Mouse (Mus musculus) limb, embryonic 11.5 days (tissue): ENCODE measurements around the gene Polr2h. TPM values are rescaled to one million over a fixed set of nuclear protein-coding genes. Genes with fewer than 3 reads are reported as not detected.
A peak's percentile ranks its signal among the peaks of the same experiment; 100 is the strongest.

Experiments
- ATAC-seq: fragments of 200-750 bp; cut with Nextera tagmentation; 2 replicates; pipeline ENCODE4 v1.8.0; 2017; ENCODE audit warnings: low read depth; ENCODE audit not compliant: insufficient number of reproducible peaks, low FRiP score, low TSS enrichment
- DNase-seq: peaks from one replicate; pipeline ENCODE4 v3.0.0-alpha.2; 2015; ENCODE audit warnings: low spot score
- H3K27ac ChIP-seq: fragments of 300-500 bp; sonication (generic); replicated peaks from 2 replicates; pipeline ENCODE4 v1.5.1; 2014; ENCODE audit warnings: low read depth, mild to moderate bottlenecking, low read length
- H3K27me3 ChIP-seq: fragments of 300-500 bp; sonication (generic); 2 replicates; pipeline ENCODE4 v1.6.1; 2014; ENCODE audit warnings: mild to moderate bottlenecking, low read length, mixed read lengths; ENCODE audit not compliant: control insufficient read depth, insufficient read depth
- H3K36me3 ChIP-seq: fragments of 300-500 bp; sonication (generic); 2 replicates; pipeline ENCODE4 v1.6.1; 2014; ENCODE audit warnings: mild to moderate bottlenecking, low read length, moderate library complexity, mixed read lengths; ENCODE audit not compliant: control insufficient read depth, insufficient read depth
- H3K4me1 ChIP-seq: fragments of 300-500 bp; sonication (generic); 2 replicates; pipeline ENCODE4 v1.6.1; 2014; ENCODE audit warnings: low read length, mixed read lengths; ENCODE audit not compliant: control insufficient read depth, insufficient read depth
- H3K4me2 ChIP-seq: fragments of 300-500 bp; sonication (generic); 2 replicates; pipeline ENCODE4 v1.6.1; 2014; ENCODE audit warnings: low read depth, mild to moderate bottlenecking, moderate library complexity; ENCODE audit not compliant: severe bottlenecking
- H3K4me3 ChIP-seq: fragments of 300-500 bp; sonication (generic); 2 replicates; pipeline ENCODE4 v1.5.1; 2014; ENCODE audit warnings: low read depth, low read length
- H3K9ac ChIP-seq: fragments of 300-500 bp; sonication (generic); 2 replicates; pipeline ENCODE4 v1.6.1; 2014; ENCODE audit warnings: mild to moderate bottlenecking, low read length
- H3K9me3 ChIP-seq: fragments of 300-500 bp; sonication (generic); 2 replicates; pipeline ENCODE4 v1.6.1; 2016; ENCODE audit warnings: low read length; ENCODE audit not compliant: control insufficient read depth
- WGBS: fragments of 180-500 bp; shearing (Covaris S2); extraction: QIAGEN DNeasy Blood & Tissue Kit; methylation state at CpG from one replicate; pipeline ENCODE4 v1.1.7; 2014; 5-methylcytosine and 5-hydroxymethylcytosine counted together
- polyA plus RNA-seq: library from polyadenylated mRNA; unstranded; fragments of >200 nt; fragmentation: Nextera tagmentation; extraction: Ambion mirVana; gene quantifications from 2 replicates; pipeline ENCODE4 v1.2.1, GENCODE M21; 2014

The Polr2h gene
- polyA plus RNA-seq, 1 experiment from 2014 or later: 140 TPM

DNA sequence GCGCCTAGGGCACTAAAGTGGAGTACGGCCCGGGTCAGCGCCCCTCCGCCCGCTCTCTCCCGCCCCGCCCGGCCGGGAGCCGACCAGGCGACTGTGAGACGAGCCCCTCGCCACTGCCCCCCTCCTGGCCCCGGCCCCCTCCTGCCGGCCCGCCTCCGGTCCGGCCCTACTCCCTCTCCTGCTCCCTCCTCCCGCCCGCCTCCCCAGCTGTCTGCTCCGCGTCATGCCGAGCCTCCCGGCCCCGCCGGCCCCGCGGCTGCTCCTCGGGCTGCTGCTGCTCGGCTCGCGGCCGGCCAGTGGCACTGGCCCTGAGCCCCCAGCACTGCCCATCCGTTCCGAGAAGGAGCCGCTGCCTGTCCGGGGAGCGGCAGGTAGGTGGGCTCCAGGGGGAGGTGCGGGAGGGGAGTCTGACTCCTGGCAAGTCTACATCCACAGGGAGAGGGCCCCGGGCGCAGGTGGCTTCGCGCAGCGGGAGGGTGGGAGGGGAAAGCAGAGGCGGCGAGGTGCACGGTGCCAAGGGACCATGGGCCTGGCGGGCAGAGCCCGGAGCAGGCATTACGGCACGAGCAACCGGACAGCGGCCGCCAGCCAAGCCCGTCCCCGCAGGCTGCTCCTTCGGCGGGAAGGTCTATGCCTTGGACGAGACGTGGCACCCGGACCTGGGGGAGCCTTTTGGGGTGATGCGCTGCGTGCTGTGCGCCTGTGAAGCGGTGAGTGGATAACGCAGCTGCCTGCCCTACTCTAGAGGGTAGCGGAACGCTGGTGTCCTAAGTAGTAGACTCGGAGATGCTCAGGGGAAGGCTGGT lies 15.7 kb downstream of the Polr2h start, which contains the start of gene Chrd:
Chrd (plus strand) TSS at position 203 of the 806 bp plus-strand sequence.
- Histone ChIP-seq H3K27ac (0 out of 2 replicates have a peak within 1 kb of the TSS, but pooled peaks have one; percentile 8), H3K9ac (peak within 1 kb of the TSS; percentile 81), H3K4me1 (peaks cover 10% of the 10 kb centered on the region; the same call in 1 of the 2 replicates), H3K9me3 (no peaks in the 10 kb centered on the region), H3K4me2 (peak within 1 kb of the TSS; percentile 99), H3K36me3 (no peaks in the 10 kb centered on the region), H3K4me3 (peak within 1 kb of the TSS; percentile 68), H3K27me3 (peaks cover 24% of the 10 kb centered on the region)
- ATAC-seq (peak; percentile 77), DNase-seq (peak; percentile 78)
- WGBS: 0% methylated on average over 51 of the region's 70 CpGs

DNA sequence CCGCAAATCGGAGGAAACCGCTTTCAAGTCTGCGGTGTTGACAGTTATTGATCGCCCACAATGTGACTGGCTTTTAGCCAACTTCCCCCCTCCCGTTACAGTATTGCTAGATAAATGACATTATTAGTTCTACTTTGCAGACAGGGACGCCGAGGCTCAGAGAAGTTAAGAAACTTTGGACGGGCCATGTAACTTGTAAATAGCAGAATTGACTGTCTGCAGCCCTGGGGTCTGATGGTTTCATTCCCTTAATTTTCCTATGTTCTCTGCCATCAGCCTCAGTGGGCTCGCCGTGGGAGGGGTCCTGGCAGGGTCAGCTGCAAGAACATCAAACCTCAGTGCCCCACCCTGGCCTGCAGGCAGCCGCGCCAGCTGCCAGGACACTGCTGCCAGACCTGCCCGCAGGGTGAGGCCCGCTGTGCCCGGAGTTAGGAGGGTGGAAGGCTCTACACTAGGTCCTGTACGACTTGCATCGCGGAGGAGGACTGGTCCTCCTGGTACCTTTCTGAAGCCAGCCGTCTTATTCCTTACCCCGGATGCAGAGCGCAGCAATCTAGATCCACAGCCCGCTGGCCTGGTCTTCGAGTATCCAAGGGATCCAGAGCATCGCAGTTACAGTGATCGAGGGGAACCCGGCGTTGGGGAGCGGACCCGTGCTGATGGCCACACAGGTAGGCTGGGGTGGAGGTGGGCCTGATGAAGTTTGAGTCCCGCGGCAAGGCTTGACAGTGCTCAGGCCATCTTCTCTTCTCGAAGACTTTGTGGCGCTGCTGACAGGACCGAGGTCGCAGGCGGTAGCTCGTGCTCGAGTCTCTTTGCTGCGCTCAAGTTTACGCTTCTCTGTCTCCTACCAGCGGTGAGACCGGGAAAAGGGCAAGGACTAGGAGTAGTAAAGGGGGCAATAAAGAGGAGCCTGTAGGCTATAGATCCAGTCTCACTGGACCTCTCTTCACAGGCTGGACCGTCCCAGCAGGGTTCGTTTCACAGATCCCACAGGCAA lies 16.6 kb downstream of the Polr2h start, which contains the start of gene Thpo:
Thpo (minus strand) TSS at position 781 of the 1,000 bp plus-strand sequence.
- Histone ChIP-seq H3K36me3 (no peaks in the 10 kb centered on the region), H3K9ac (peak within 1 kb of the TSS; percentile 81; the same call in 1 of the 2 replicates), H3K4me3 (peak within 1 kb of the TSS; percentile 68), H3K9me3 (no peaks in the 10 kb centered on the region), H3K4me2 (peak within 1 kb of the TSS; percentile 99), H3K27me3 (peaks cover 24% of the 10 kb centered on the region), H3K4me1 (peaks cover 10% of the 10 kb centered on the region; the same call in 1 of the 2 replicates), H3K27ac (no peak within 1 kb of the TSS)
- DNase-seq (peak; percentile 47), ATAC-seq (no peak)
- 1% methylated on average over 45 of the region's 45 CpGs for WGBS

GRCm38 (mm10) chr16:20735651-20736050 lies 18.2 kb downstream of the Polr2h start:
- DNase-seq (no peak), ATAC-seq (no peak)
- Histone ChIP-seq H3K9me3 (no peaks in the 10 kb centered on the region), H3K27me3 (peaks cover 24% of the 10 kb centered on the region), H3K4me1 (peaks cover 10% of the 10 kb centered on the region; the same call in 1 of the 2 replicates), H3K4me3 (no peak overlapping the region), H3K9ac (no peak overlapping the region), H3K36me3 (no peaks in the 10 kb centered on the region), H3K27ac (no peak overlapping the region), H3K4me2 (no peak overlapping the region)
- 78% methylated on average over 5 of the region's 5 CpGs for whole genome bisulfite sequencing

DNA sequence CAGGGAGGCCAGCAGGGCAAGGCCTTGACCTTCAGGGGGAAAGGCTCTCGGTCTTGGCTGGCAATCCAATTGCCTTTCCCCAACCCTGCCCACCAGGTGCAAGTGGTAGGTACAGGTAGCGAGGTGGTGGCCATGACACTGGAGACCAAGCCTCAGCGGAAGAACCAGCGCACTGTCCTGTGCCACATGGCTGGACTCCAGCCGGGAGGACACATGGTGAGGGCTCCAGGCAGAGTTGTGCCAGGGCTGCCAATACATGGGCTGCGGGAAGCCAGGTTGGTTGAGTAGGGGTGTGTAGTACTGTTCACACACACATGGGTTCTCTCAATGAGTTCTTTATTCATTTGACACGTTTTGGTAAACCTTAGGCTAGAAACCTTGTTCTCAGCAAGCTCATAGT lies 18.7 kb downstream of the Polr2h start:
- H3K4me2 ChIP-seq: no peak overlapping the region
- H3K9me3 ChIP-seq: no peaks in the 10 kb centered on the region
- H3K27me3 ChIP-seq: peaks cover 24% of the 10 kb centered on the region
- ATAC-seq: no peak
- 87% methylated on average over 7 of the region's 7 CpGs for WGBS
- no peak overlapping the region for H3K27ac ChIP-seq
- no peak for DNase-seq
- H3K4me3 ChIP-seq: no peak overlapping the region
- no peaks in the 10 kb centered on the region for H3K36me3 ChIP-seq
- H3K9ac ChIP-seq: no peak overlapping the region
- peaks cover 10% of the 10 kb centered on the region; the same call in 1 of the 2 replicates for H3K4me1 ChIP-seq

DNA sequence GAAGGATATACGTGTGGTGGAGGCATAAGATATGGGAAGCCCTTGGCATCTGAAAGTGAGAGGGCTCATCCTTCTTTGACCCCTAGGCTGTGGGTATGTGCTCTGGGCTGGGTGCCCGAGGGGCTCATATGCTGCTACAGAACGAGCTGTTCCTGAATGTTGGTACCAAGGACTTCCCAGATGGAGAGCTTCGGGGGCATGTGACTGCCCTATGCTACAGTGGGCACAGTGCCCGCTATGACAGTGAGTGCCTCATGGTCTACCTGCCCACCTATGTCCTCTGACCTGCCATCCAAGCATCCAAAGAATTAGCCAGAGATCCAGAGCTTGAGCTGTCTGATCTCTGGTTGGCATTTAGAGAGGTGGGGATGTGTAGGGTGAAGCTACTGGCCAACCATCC lies 19.4 kb downstream of the Polr2h start:
- Histone ChIP-seq H3K27me3 (peaks cover 24% of the 10 kb centered on the region), H3K27ac (no peak overlapping the region), H3K4me1 (peaks cover 10% of the 10 kb centered on the region; the same call in 1 of the 2 replicates), H3K36me3 (no peaks in the 10 kb centered on the region), H3K9me3 (no peaks in the 10 kb centered on the region), H3K4me3 (no peak overlapping the region), H3K9ac (no peak overlapping the region), H3K4me2 (no peak overlapping the region)
- DNase-seq: no peak
- 89% methylated on average over 5 of the region's 5 CpGs for WGBS
- ATAC-seq: no peak

- no peak for ATAC-seq
- no peaks in the 10 kb centered on the region for H3K36me3 ChIP-seq
- no peak overlapping the region for H3K9ac ChIP-seq
- H3K4me2 ChIP-seq: no peak overlapping the region
- DNase-seq: no peak
- peaks cover 9% of the 10 kb centered on the region for H3K27me3 ChIP-seq
- H3K27ac ChIP-seq: no peak overlapping the region
- no peaks in the 10 kb centered on the region for H3K9me3 ChIP-seq
- H3K4me1 ChIP-seq: no peaks in the 10 kb centered on the region
- WGBS: 91% methylated on average over 9 of the region's 9 CpGs
- no peak overlapping the region for H3K4me3 ChIP-seq
Observed at GRCm38 (mm10) chr16:20739845-20740244, 22.4 kb downstream of the Polr2h start.

GRCm38 (mm10) chr16:20746641-20747040 lies 29.2 kb downstream of the Polr2h start:
- 80% methylated on average over 6 of the region's 6 CpGs for WGBS
- H3K9ac ChIP-seq: no peak overlapping the region
- H3K27ac ChIP-seq: no peak overlapping the region
- H3K36me3 ChIP-seq: no peaks in the 10 kb centered on the region
- no peak for ATAC-seq
- no peaks in the 10 kb centered on the region for H3K9me3 ChIP-seq
- H3K4me2 ChIP-seq: no peak overlapping the region
- H3K27me3 ChIP-seq: no peaks in the 10 kb centered on the region
- no peak for DNase-seq
- no peak overlapping the region for H3K4me3 ChIP-seq
- no peaks in the 10 kb centered on the region; the same call in 1 of the 2 replicates for H3K4me1 ChIP-seq

DNA sequence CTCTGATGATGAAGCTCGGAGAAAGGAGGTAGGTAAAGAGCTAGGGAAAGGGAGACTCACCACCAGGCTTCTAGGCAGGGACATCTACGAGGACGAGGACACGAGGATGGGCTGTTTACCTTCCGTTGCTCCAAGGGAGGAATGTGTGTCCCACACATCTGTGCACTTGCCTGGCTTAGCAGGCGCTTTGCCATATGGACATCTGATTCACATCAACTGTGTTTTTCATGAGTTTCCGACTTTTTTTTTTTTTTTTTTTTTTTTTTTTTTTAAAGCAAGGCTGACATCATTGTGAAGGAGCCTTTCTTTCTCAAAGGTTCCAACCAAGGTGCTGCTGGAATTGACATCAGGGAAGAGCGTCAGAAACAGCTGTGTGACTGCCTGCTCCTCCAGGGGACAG lies 33.1 kb downstream of the Polr2h start:
- DNase-seq (peak; percentile 29), ATAC-seq (no peak)
- H3K4me2 ChIP-seq: no peak overlapping the region
- H3K9ac ChIP-seq: no peak overlapping the region
- no peak overlapping the region for H3K27ac ChIP-seq
- no peaks in the 10 kb centered on the region for H3K36me3 ChIP-seq
- no peaks in the 10 kb centered on the region; the same call in 1 of the 2 replicates for H3K4me1 ChIP-seq
- no peak overlapping the region for H3K4me3 ChIP-seq
- no peaks in the 10 kb centered on the region for H3K9me3 ChIP-seq
- H3K27me3 ChIP-seq: no peaks in the 10 kb centered on the region
- 34% methylated on average over 8 of the region's 8 CpGs for WGBS
